ENCODE assay signal across 19 mouse cellular contexts in the genomic region with DNA sequence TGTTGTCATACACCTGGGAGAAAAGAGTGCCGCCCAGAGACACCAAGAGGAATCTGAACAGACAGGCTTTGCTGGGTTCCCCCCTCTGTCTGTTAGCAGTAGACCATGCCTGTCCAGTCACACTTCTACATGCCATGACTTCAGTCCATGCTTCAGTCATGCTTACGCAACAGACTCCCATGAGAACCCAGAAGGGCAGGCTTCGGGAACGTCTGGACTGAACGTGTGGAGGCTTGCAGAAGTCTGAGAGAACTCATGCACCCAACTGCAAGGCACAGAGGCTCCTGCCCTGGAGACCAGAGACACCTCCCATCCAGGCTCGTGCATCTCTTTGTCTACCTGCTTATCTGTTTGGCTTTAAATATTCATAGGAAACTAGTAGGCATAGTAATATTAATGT. TPM values are rescaled to one million over a fixed set of nuclear protein-coding genes. Genes with fewer than 3 reads are reported as not detected.
A peak's percentile ranks its signal among the peaks of the same experiment; 100 is the strongest.
DNase-seq lines count a peak whose midpoint lies in the region; ATAC-seq and TF ChIP-seq lines count a peak whose summit lies in the region.
"Had no signal": no experiment of that assay in that cellular context is flagged by ENCODE, and none has a peak within 500 bp of the region (broad histone marks: within the 10 kb centered on the region; RNA-seq: fewer than 3 reads in every experiment).

No protein-coding gene starts in this region.

- H3K9me3 ChIP-seq in limb, embryonic 10.5 days (replicated peaks): no peaks in the 10 kb centered on the region
- H3K9me3 ChIP-seq in stomach, postnatal 0 days (ENCODE audit: control insufficient read depth, low read length): no peaks in the 10 kb centered on the region
- H3K9me3 ChIP-seq: embryonic facial prominence, embryonic 12.5 days; forebrain, embryonic 12.5 days; heart, embryonic 13.5 days; hindbrain, embryonic 13.5 days had no signal

- no peak for ATAC-seq in stomach, postnatal 0 days (ENCODE audit: low FRiP score, low TSS enrichment)
- ATAC-seq: forebrain, embryonic 16.5 days; hindbrain, postnatal 0 days had no signal

- no peak overlapping the region for H3K27ac ChIP-seq in limb, embryonic 10.5 days
- peak overlapping the region; percentile 40; the same call in 1 of the 2 replicates for H3K27ac ChIP-seq in stomach, postnatal 0 days (replicated peaks)
- H3K27ac ChIP-seq: embryonic facial prominence, embryonic 12.5 days; forebrain, embryonic 12.5 days; heart, embryonic 13.5 days; hindbrain, embryonic 13.5 days; hindbrain, postnatal 0 days had no signal

- peak; percentile 36 for DNase-seq in gastrocnemius, adult 18-20 months (ENCODE audit: low spot score)
- DNase-seq in gastrocnemius, postnatal 25 days: no peak
- DNase-seq in kidney, postnatal 10 days: peak; percentile 6
- DNase-seq in kidney, adult 9 months: no peak
- DNase-seq in limb, embryonic 10.5 days (ENCODE audit: low spot score): peak; percentile 23
- no peak for DNase-seq in stomach, postnatal 0 days (ENCODE audit: low spot score)
- DNase-seq in cerebellum, adult 9-11 months: no peak
- DNase-seq: adrenal gland, adult 8-10 months; cerebellum, adult 2 months; cerebellum, postnatal 14 days; embryo, embryonic 11 days; gastrocnemius, postnatal 10 days; kidney, adult 11 months had no signal

- TF ChIP-seq EP300 in stomach, postnatal 0 days (optimal IDR thresholded peaks at IDR 0.05): no peak

- no peaks in the 10 kb centered on the region for H3K27me3 ChIP-seq in limb, embryonic 10.5 days (ENCODE audit: low read depth, poor library complexity, severe bottlenecking)
- no peaks in the 10 kb centered on the region for H3K27me3 ChIP-seq in stomach, postnatal 0 days (ENCODE audit: control insufficient read depth, insufficient read depth, low read length)
- H3K27me3 ChIP-seq: embryonic facial prominence, embryonic 12.5 days; forebrain, embryonic 12.5 days; heart, embryonic 13.5 days; hindbrain, embryonic 13.5 days had no signal

- no peak overlapping the region for H3K4me3 ChIP-seq in limb, embryonic 10.5 days
- H3K4me3 ChIP-seq in stomach, postnatal 0 days (ENCODE audit: low read depth, low read length): no peak overlapping the region
- H3K4me3 ChIP-seq: embryonic facial prominence, embryonic 12.5 days; forebrain, embryonic 12.5 days; heart, embryonic 13.5 days; hindbrain, embryonic 13.5 days had no signal

- 79% methylated on average over 6 of the region's 6 CpGs for WGBS in limb, embryonic 10.5 days
- 69% methylated on average over 6 of the region's 6 CpGs for WGBS in stomach, postnatal 0 days

- H3K4me2 ChIP-seq in stomach, postnatal 0 days (replicated peaks; ENCODE audit: low read depth): no peak overlapping the region
- H3K4me2 ChIP-seq: embryonic facial prominence, embryonic 12.5 days; forebrain, embryonic 12.5 days; heart, embryonic 13.5 days; hindbrain, embryonic 13.5 days had no signal

- peaks cover 6% of the 10 kb centered on the region; the same call in 1 of the 2 replicates for H3K4me1 ChIP-seq in limb, embryonic 10.5 days
- no peaks in the 10 kb centered on the region for H3K4me1 ChIP-seq in stomach, postnatal 0 days (replicated peaks; ENCODE audit: control insufficient read depth, insufficient read depth)
- H3K4me1 ChIP-seq: embryonic facial prominence, embryonic 12.5 days; forebrain, embryonic 12.5 days; hindbrain, embryonic 13.5 days had no signal

- H3K9ac ChIP-seq in stomach, postnatal 0 days (ENCODE audit: low read length): no peak overlapping the region
- H3K9ac ChIP-seq: embryonic facial prominence, embryonic 12.5 days; forebrain, embryonic 12.5 days; heart, embryonic 13.5 days; hindbrain, embryonic 13.5 days had no signal

- TF ChIP-seq CTCF in stomach, postnatal 0 days (IDR thresholded peaks at IDR 0.05; ENCODE audit: low read depth): no peak

- no peaks in the 10 kb centered on the region for H3K36me3 ChIP-seq in limb, embryonic 10.5 days
- no peaks in the 10 kb centered on the region for H3K36me3 ChIP-seq in stomach, postnatal 0 days (ENCODE audit: control insufficient read depth, insufficient read depth, low read length)
- H3K36me3 ChIP-seq: embryonic facial prominence, embryonic 12.5 days; forebrain, embryonic 12.5 days; heart, embryonic 13.5 days; hindbrain, embryonic 13.5 days had no signal

RNA-seq across cellular contexts. Expression of a gene that starts 6.2 kb away (rescaled TPM):
- 1 to 10 TPM; 5.2 to 6.1 TPM for total RNA-seq in gastrocnemius, adult 18-20 months (2021)
- 1 to 10 TPM; 7.1 to 8.1 TPM for total RNA-seq in gastrocnemius, postnatal 25 days (2021)
- polyA plus RNA-seq in limb, embryonic 10.5 days (2016; fragmentation: Nextera tagmentation; extraction: Ambion mirVana): 15.8 and 23.3 TPM in 2 replicates
- 4.9 and 5.0 TPM in 2 replicates for polyA plus RNA-seq in stomach, postnatal 0 days (2015; fragmentation: Nextera tagmentation; extraction: Ambion mirVana)

Comparison
In these comparisons a context has a peak if more than half of its experiments do, and no peak if none do; other contexts are left out.
1. DNase-seq: peak in gastrocnemius, adult 18-20 months (single experiment), kidney, postnatal 10 days (single experiment) and limb, embryonic 10.5 days (single experiment); none in gastrocnemius, postnatal 25 days (single experiment), kidney, adult 9 months (single experiment), stomach, postnatal 0 days (single experiment) and cerebellum, adult 9-11 months (single experiment).